ENCODE assay signal across 8 mouse cellular contexts in genomic region chr2:157071556-157071955, GRCm38 (mm10). TPM values are rescaled to one million over a fixed set of nuclear protein-coding genes. Genes with fewer than 3 reads are reported as not detected.
DNase-seq lines count a peak whose midpoint lies in the region; ATAC-seq and TF ChIP-seq lines count a peak whose summit lies in the region.

No protein-coding gene starts in this region.

- H3K27ac ChIP-seq in kidney, adult 2 months (ENCODE audit: insufficient read depth, low read depth, low read length): no peak overlapping the region
- peak overlapping the region; percentile 93 for H3K27ac ChIP-seq in lung, postnatal 0 days (ENCODE audit: low read length)

- no peaks in the 10 kb centered on the region for H3K36me3 ChIP-seq in kidney, adult 2 months (ENCODE audit: control insufficient read depth, insufficient read depth, low read length)
- no peaks in the 10 kb centered on the region for H3K36me3 ChIP-seq in lung, postnatal 0 days (ENCODE audit: insufficient read depth, low read length)

- H3K9ac ChIP-seq in lung, postnatal 0 days (replicated peaks; ENCODE audit: low read depth): no peak overlapping the region

- TF ChIP-seq CTCF in kidney, adult 2 months (conservative IDR thresholded peaks at IDR 0.05; ENCODE audit: insufficient read depth, insufficient read length, low read depth, low read length): no peak
- no peak for TF ChIP-seq CTCF in lung, postnatal 0 days (IDR thresholded peaks at IDR 0.05)

- no peaks in the 10 kb centered on the region for H3K27me3 ChIP-seq in kidney, adult 2 months (replicated peaks; ENCODE audit: control insufficient read depth, insufficient read depth, low read length)
- H3K27me3 ChIP-seq in lung, postnatal 0 days (replicated peaks; ENCODE audit: insufficient read depth, low read length): no peaks in the 10 kb centered on the region

- H3K4me2 ChIP-seq in lung, postnatal 0 days (replicated peaks; ENCODE audit: low read depth, low read length): peak overlapping the region; percentile 20; the same call in 1 of the 2 replicates

- peak; percentile 47; the same call in 1 of the 2 replicates for TF ChIP-seq EP300 in lung, postnatal 0 days (IDR thresholded peaks at IDR 0.05)

- H3K9me3 ChIP-seq in lung, postnatal 0 days (ENCODE audit: low read length): no peaks in the 10 kb centered on the region

- H3K4me3 ChIP-seq in kidney, adult 2 months (ENCODE audit: insufficient read depth, low read depth, low read length): no peak overlapping the region
- no peak overlapping the region for H3K4me3 ChIP-seq in lung, postnatal 0 days (ENCODE audit: low read depth, low read length)

- DNase-seq in testis, postnatal 10 days (ENCODE audit: low spot score): peak; percentile 75
- no peak for DNase-seq in testis, postnatal 14 days (ENCODE audit: low spot score)
- peak; percentile 75 for DNase-seq in c-Kit-positive CD71-negative TER-119-negative erythroid progenitor cells, embryonic 14.5 days (ENCODE audit: low read depth)
- DNase-seq in heart, adult 8-10 months (ENCODE audit: low spot score): peak; percentile 74
- peak; percentile 72 for DNase-seq in kidney, adult 2 months
- peak; percentile 97 for DNase-seq in lung, postnatal 0 days (ENCODE audit: low spot score)
- peak; percentile 65 for DNase-seq in thymus, postnatal 0 days (ENCODE audit: low spot score)
- DNase-seq in yolk sac, embryonic 10.5 days (ENCODE audit: low spot score): no peak

- 44% methylated on average over 2 of the region's 2 CpGs for WGBS in kidney, adult 2 months
- 9% methylated on average over 2 of the region's 2 CpGs for WGBS in lung, postnatal 0 days

- H3K4me1 ChIP-seq in kidney, adult 2 months (ENCODE audit: control insufficient read depth, insufficient read depth, low read length): peaks cover 30% of the 10 kb centered on the region
- H3K4me1 ChIP-seq in lung, postnatal 0 days (ENCODE audit: insufficient read depth, low read depth, low read length): peaks cover 66% of the 10 kb centered on the region

- ATAC-seq in lung, postnatal 0 days: peak; percentile 74

- no peak for TF ChIP-seq POLR2A in kidney, adult 2 months (IDR thresholded peaks at IDR 0.05; ENCODE audit: low read depth, low read length)

RNA-seq across cellular contexts. Expression of gene Soga1, which starts 7.5 kb away (rescaled TPM):
- 10 to 100 TPM in 1 of 4 experiments, 1 to 10 TPM in 3; 8.7 to 11.1 (median 8.9) TPM for total RNA-seq in heart, adult 8-10 months (2022)
- polyA plus RNA-seq in kidney, adult 2 months (2012; rRNA removed): 5.3 and 5.4 TPM in 2 replicates
- 2.5 and 3.1 TPM in 2 replicates for polyA plus RNA-seq in lung, postnatal 0 days (2015; fragmentation: Nextera tagmentation; extraction: Ambion mirVana)
- polyA plus RNA-seq in thymus, postnatal 0 days (2015; fragmentation: Nextera tagmentation; extraction: Ambion mirVana): 0.57 TPM in 2 replicates

RNA-seq across cellular contexts. Expression of gene Tldc2, which starts 15.3 kb away (rescaled TPM):
- not detected for total RNA-seq in heart, adult 8-10 months (2022)
- 11.3 and 12.2 TPM in 2 replicates for polyA plus RNA-seq in kidney, adult 2 months (2012; rRNA removed)
- not detected in 2 replicates for polyA plus RNA-seq in lung, postnatal 0 days (2015; fragmentation: Nextera tagmentation; extraction: Ambion mirVana)
- not detected in 2 replicates for polyA plus RNA-seq in thymus, postnatal 0 days (2015; fragmentation: Nextera tagmentation; extraction: Ambion mirVana)

Comparison
In these comparisons a context has a peak if more than half of its experiments do, and no peak if none do; other contexts are left out.
1. DNase-seq: peak in testis, postnatal 10 days (single experiment), c-Kit-positive CD71-negative TER-119-negative erythroid progenitor cells, embryonic 14.5 days (single experiment), heart, adult 8-10 months (single experiment), kidney, adult 2 months (single experiment), lung, postnatal 0 days (single experiment) and thymus, postnatal 0 days (single experiment); none in testis, postnatal 14 days (single experiment) and yolk sac, embryonic 10.5 days (single experiment).
2. RNA of gene Tldc2, which starts 15.3 kb away (polyA plus RNA-seq): 11.3 to 12.2 TPM in kidney, adult 2 months; not detected in lung, postnatal 0 days and not detected in thymus, postnatal 0 days; every median in the first group is over 10 times any median in the second.